Mouse (Mus musculus) heart, adult 11 months (tissue): ENCODE results near the gene Cfap74.
"Not testable (repeated sequence)": the region's sequence is repeated elsewhere in the genome, so short reads cannot be mapped to it uniquely, and the experiment has no call there.

ENCODE experiments used
- DNase-seq: peaks from one replicate; pipeline ENCODE4 v3.0.0; 2022

Gene Cfap74

GRCm38 (mm10) chr4:155470263-155470953, 61.4 kb downstream of the Cfap74 start:
- peak; percentile 90 for DNase-seq

GRCm38 (mm10) chr4:155470997-155471396, 62.0 kb downstream of the Cfap74 start:
- DNase-seq, result peak; percentile 84

GRCm38 (mm10) chr4:155471406-155471805, 62.4 kb downstream of the Cfap74 start:
- peak; percentile 86 for DNase-seq

- DNase-seq, result no peak
Observed at GRCm38 (mm10) chr4:155472716-155473290, 63.8 kb downstream of the Cfap74 start.

- peak; percentile 95 for DNase-seq
Observed at GRCm38 (mm10) chr4:155473319-155473718, 64.3 kb downstream of the Cfap74 start.

- DNase-seq, result not testable (repeated sequence)
Observed at GRCm38 (mm10) chr4:155473796-155474195, 64.8 kb downstream of the Cfap74 start.

- DNase-seq, result peak; percentile 98
Observed at GRCm38 (mm10) chr4:155481381-155482124, 72.6 kb downstream of the Cfap74 start.

GRCm38 (mm10) chr4:155482125-155482480, 73.1 kb downstream of the Cfap74 start:
- DNase-seq, result peak; percentile 92

GRCm38 (mm10) chr4:155482733-155483540, 73.9 kb downstream of the Cfap74 start:
- DNase-seq, result peak; percentile 92

- DNase-seq, result peak; percentile 92
Observed at GRCm38 (mm10) chr4:155485521-155485920, 76.5 kb downstream of the Cfap74 start.

- DNase-seq, result peak; percentile 94
Observed at GRCm38 (mm10) chr4:155487746-155488145, 78.8 kb downstream of the Cfap74 start.

GRCm38 (mm10) chr4:155488232-155489025, 79.4 kb downstream of the Cfap74 start:
- DNase-seq, result peak; percentile 99

GRCm38 (mm10) chr4:155489101-155489970, 80.3 kb downstream of the Cfap74 start:
- peak; percentile 94 for DNase-seq

- DNase-seq, result peak; percentile 93
Observed at GRCm38 (mm10) chr4:155490456-155490855, 81.5 kb downstream of the Cfap74 start.

GRCm38 (mm10) chr4:155490990-155491504, 82.1 kb downstream of the Cfap74 start, which contains the start of gene Gnb1:
Gene Gnb1, plus strand, starts transcription at chr4:155491361.
- DNase-seq, result peak; percentile 99

- peak; percentile 96 for DNase-seq
Observed at GRCm38 (mm10) chr4:155491529-155492130, 82.6 kb downstream of the Cfap74 start.

- peak; percentile 97 for DNase-seq
Observed at GRCm38 (mm10) chr4:155492131-155492633, 83.2 kb downstream of the Cfap74 start.

- DNase-seq, result no peak
Observed at GRCm38 (mm10) chr4:155494891-155495290, 85.9 kb downstream of the Cfap74 start.

- peak; percentile 37 for DNase-seq
Observed at GRCm38 (mm10) chr4:155497963-155498362, 89.0 kb downstream of the Cfap74 start.

- DNase-seq, result peak; percentile 19
Observed at GRCm38 (mm10) chr4:155501126-155501525, 92.1 kb downstream of the Cfap74 start.
